Mouse (Mus musculus): ENCODE results near the gene Myadm. TPM values are rescaled to one million over a fixed set of nuclear protein-coding genes. Genes with fewer than 3 reads are reported as not detected.
A peak's percentile ranks its signal among the peaks of the same experiment; 100 is the strongest.
"Not testable (repeated sequence)": the region's sequence is repeated elsewhere in the genome, so short reads cannot be mapped to it uniquely, and the experiment has no call there.

Gene Myadm
- total RNA-seq, 4 experiments from 2014 or later: 93.9 to 139 (median 128) TPM

DNA sequence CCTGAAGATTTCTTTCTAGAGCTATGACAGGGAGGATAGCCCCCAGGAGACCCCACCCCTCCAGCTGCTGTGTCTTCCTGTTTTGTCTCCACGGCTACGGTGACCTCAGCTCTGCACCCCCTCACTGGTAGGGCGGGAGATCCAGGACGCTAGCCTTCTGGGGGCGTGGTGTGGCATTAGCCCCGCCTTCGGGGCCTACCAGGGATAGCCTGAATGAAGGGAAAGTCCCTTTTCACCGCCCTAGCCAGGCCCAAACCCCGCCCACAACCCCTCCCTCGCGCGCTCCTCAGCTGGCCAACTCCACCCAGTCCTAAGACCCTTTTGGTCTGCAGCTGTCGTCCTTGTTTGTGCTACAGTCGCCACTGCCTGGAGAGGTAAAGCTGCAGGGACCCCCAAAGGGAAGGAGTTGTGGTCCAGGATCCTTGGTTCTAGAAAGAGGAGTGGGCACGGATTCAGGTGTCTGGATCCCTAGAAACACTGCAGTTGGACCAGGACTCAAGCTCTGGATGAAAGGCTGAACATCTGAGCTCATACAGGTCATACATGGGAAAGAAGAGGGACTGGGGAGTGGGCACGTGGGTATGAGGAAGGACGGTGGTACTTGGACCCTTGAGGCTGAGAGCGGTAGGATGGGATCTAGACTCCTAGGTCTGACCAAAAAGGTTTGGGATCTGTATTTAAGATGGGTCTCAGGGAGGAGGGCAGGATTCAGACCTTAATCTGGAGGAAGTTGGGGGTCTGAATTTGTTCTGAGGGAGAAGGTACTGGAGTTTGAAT lies 1.6 kb downstream of the Myadm start:
- DNase-seq (ENCODE audit: low spot score): peak; percentile 99

DNA sequence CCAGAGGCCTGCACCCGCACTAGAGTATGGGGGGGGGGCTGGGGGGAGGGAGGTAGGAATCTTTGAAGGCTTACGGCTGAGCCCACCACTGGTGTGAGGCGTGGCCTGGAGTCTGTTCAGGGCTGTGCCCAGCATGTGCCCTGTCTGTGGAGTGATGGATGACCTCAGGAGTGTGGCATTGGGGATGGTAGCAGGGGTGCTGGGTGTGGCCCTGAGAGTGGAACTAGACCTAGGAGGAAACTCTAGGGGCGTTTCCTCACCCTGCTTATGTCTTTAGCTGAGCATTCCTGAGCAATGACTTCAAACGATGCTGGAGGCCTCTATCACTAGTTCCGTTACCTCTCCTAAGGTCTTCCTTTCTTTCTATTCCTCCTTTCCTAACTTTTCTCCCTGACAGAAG lies 2.3 kb downstream of the Myadm start:
- peak; percentile 66 for DNase-seq (ENCODE audit: low spot score)

DNA sequence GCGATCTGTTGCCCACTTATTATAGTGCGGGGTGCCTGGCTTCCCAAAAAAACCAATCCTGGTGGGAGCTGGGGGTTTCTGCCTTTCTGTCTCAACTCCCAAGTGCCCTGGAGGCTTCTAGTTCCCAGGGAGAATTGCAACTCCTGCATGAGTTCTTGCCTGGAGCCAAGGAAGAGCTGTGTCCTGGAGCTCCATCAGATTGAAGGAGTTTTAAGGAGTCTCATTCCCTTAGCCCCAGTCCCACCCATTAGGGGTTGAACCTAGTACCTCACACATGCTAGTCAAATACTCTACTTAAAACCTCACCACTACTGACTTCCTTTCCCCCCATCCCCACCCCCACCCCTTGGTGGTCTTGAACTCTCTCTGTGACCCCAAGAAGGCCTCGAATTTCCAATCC lies 2.9 kb downstream of the Myadm start:
- DNase-seq (ENCODE audit: low spot score): no peak

DNA sequence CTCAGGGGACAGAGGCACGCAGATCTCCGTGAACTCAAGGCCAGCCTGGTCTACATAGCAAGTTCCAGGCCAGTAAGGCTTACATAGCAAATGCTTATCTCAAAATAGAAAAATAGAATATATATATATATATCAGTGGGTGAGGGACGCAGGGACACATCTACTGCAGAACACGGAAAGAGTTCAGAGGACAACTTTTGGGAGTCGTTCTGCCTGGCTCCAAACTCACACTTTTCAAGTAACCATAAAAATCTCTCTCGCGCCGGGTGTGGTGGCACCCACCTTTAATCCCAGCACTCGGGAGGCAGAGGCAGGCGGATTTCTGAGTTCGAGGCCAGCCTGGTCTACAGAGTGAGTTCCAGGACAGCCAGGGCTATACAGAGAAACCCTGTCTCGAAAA lies 3.4 kb downstream of the Myadm start:
- not testable (repeated sequence) for DNase-seq (ENCODE audit: low spot score)

DNA sequence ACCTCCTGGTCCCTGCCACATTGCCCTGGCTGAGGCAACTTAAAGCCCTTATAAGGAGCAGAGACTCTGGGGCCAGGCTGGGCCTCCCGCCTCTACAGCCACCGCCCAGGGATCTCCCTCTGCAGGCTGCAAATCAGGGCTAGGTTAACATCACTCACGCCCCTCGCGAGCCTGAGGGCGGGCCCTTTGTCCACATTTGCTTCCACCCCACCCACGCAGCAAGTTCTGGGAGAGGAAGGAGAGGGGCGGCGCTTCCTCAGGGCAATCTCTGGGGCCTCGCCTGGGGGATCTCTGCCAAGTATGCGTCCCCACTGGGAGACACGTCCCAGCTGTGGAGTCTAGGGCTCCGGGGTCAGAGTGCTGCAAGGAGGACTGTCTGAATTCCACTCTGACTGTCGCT lies 3.9 kb downstream of the Myadm start:
- peak; percentile 99 for DNase-seq (ENCODE audit: low spot score)

DNA sequence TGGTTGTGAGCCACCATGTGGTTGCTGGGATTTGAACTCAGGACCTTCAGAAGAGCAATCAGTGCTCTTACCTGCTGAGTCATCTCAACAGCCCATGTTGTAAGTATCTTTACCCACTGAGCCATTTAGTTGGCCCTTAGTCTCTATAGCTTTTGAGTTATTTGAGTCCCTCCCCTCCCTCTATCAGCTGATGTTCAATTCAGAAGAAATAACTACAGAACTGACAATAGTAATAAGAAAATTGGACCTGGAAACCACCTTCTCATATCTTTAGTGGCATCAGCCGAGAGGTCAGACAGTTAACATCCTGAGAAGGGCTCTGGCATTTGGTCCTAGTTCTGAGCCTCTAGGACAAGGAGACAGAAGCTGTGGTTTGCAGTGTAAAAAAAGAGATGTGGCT lies 5.9 kb downstream of the Myadm start:
- DNase-seq (ENCODE audit: low spot score): no peak

DNA sequence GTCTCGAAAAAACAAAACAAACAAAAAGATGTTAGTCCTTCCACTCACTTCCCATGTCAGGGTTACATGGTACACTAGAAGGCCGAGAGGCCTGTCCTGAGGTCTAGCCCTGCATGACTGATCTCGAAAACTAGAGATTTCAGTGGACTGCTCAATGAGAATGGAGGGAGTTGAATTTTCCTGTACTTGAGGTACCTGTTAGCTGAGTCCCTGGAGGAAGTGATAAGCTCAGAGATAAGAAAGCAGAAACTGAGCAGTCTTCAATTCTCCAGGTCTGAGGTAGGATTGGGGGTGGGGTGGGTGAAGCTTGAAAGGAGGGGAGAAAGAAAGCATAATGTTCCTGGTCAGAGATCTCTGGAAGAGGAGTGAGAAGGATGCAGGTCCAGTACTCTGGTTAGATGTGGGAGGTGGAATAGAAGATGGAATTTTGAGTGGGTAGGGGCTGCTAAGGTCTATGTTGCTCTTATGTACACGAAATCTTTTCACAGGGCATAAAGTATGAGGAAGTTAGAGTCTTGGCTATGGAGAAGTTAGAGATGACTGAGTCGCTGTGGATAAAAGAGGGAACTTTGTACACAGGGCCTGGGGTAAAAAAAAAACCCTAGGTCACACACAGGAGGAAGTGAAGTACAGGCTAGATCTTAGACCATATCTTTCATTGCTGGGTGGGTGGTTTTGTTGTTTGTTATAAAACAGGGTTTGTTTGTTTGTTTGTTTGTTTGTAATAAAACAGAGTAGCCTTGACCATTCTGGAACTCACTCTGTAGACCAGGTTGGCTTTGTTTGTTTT lies 6.6 kb downstream of the Myadm start:
- DNase-seq (ENCODE audit: low spot score): no peak

DNA sequence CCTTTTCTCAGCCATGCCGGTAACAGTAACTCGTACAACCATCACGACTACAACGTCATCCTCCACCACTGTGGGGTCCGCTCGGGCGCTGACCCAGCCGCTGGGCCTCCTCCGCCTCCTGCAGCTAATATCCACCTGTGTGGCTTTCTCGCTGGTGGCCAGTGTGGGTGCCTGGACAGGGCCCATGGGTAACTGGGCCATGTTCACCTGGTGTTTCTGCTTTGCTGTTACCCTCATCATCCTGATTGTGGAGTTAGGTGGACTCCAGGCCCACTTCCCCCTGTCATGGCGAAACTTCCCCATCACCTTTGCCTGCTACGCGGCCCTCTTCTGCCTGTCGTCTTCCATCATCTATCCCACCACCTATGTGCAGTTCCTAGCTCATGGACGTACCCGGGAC lies 7.8 kb downstream of the Myadm start:
- no peak for DNase-seq (ENCODE audit: low spot score)

DNA sequence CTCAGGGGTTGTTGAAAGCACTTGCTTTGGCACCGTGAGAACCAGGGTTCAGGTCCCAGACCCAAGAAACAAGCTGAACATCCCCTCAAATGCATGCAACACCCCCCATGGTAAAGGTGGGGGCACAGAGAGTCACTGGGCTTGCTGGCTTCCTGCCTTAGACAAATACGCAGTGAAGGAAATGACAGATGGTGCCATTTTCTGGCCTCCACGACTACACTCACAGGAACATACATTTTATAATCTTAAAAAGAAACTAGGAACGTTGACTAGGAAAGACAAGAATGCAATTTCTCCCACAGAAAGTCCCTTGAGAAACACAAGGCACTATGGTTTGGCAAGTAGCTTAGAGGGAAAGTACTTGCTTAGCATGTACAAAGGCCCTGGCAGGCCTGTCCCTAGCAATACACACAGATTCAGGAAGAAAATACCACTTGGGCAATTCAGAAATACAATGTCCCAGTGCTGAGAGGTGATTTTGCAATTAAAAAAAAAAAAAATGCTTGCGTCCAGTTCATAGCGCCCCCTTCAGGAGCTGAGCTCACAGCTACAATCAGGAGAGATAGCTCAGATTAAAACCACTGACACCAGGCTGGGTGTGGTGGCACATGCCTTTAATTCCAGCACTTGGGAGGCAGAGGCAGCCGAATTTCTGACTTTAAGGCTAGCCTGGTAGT lies 11.2 kb downstream of the Myadm start:
- no peak for DNase-seq (ENCODE audit: low spot score)

DNA sequence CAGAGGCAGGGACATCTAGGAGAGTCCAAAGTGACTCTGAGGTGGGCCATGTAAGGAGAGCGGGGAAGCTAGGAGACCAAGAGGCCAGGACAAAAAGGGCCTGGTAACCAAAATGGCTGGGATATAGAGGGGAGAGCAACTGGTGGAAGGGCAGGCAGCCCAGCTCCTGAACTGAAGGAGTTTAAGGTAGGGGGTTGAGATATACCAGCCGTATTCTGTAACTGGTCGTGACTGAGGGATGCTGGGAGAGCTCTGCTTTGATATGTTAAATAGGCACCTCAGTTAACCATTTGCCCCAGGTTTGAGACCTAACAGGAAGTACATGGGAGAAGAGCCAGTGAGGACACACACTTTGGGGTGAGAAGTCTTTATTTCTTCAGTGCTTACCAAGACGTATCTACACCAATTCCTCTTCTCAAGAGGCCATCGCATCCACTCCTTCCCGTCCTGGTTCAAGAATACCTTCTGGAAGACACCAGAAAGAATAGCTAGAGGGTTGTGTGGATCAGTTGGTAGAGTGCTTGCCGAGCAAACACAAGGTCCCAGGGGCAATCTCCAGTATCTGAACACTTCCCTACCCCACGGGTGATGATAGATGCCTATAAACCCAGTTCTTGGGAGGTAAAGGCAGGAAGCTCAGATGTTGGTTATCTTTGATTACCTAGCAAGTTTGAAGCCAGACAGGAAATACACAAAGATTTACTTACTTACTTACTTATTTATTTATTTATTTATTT lies 12.2 kb downstream of the Myadm start:
- DNase-seq (ENCODE audit: low spot score): no peak

DNA sequence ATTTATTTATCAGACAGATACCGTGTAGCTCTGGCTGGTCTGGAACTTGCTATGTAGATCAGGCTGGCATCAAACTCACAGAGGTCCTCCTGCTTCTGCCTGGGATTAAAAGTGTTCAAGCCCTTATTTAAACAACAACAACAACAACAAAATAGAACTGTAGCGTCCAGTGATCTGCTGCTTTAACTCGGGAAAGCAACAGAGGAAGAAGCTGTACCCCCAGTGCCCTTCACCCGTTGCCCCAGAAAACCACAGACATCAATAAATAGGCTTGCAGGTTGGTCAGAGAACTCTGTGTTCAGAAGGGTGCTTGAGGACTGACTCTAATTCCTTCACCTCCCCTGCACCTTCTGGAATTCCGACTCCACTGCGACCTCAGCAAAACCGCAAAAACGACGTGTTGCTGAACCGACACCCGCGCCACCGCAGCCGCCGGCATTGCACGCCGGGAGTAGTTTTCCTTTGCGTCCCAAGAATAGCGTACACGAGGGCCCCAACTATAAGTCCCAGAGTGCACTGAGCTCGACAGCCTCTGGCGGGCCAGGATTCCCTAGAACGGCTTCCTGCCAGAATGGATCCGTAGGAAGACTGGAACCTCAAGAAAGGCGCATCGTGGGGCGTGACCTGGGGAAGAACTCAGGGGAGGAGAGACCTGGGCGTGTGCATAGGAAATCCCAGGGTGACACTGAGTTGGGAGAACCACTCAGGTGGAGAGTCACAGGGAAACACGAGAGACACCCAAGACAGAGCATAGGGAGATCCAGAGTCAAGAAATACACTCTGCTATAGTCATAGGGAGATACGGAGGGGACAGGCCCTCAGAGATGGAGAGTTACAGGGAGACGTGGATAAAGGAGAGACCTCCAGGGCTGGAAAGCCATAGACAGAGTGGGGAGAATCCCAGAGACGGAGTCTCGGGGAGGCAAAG lies 13.0 kb downstream of the Myadm start:
- DNase-seq (ENCODE audit: low spot score): no peak

DNA sequence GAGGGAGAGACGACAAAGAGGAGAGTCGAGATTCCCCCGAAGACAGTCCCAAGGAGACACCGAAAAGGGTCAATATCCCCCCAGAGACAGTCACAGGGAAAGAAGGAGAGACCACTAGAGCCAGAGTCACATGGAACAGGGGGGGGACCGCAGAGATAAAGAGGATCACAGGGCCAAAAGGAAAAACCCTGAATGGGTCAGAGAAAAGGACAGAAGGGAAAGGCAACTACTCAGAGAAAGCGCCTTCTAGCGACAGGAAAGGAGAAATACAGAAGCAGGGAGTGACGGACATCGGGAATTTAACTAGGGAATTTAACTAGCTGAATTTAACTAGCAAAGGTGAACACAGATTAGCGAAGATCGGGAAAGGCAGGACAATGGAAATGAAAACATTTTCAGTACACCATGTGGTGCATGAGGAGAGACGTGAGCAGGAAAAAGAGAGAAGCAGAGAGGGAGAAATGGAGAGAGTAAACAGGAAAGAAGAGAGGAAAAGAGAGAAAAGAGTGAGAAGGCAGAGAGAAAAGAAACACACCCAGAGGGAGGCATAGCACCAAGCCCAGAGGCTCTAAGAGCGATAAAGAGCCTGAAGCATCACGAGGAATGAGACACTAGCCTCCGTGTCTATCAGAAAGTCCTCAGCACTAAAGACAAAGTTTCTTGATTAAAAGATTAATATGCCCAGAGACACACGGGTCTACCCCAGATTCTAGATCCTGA lies 13.8 kb downstream of the Myadm start:
- peak; percentile 48 for DNase-seq (ENCODE audit: low spot score)

DNA sequence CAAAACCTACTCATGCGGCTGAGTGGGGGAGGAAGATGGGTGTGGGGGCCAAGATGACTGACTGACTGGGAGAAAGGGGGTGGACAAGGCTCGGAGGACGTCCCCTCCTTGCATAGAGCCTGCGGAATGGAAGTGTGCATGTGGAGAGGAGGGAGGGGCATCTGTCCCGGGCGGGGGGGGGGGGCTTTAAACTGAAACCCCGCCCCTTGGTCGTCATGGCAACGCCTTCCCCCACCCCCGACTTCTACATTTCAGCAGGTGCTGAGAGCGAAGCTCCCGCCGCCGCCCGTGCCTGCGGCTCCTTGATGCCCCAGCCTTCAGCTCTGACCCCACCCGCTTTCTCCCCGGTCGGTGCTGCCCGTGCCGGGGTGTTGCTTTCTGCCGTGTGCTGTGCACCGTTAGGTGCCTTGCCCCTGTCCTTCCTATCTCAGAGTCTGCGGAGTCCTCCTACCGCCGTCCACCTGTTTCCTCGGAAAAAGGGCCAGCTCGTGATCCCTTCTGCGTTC lies 14.4 kb downstream of the Myadm start:
- DNase-seq (ENCODE audit: low spot score): no peak

DNA sequence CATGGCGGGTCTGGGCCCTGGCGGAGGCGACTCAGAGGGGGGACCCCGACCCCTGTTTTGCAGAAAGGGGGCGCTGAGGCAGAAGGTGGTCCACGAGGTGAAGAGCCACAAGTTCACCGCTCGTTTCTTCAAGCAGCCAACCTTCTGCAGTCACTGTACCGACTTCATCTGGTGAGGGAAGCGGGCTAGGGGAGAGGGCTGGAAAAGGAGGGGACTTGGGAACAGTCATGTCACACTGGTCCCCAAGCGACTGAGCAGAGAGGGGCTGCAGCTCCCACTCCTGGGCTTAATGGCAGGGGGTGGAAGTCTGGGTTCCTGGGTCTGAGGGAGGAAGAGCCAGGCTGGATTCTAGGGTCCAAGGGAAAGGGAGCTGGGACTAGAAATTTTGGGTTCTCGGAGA lies 14.9 kb downstream of the Myadm start:
- DNase-seq (ENCODE audit: low spot score): no peak

DNA sequence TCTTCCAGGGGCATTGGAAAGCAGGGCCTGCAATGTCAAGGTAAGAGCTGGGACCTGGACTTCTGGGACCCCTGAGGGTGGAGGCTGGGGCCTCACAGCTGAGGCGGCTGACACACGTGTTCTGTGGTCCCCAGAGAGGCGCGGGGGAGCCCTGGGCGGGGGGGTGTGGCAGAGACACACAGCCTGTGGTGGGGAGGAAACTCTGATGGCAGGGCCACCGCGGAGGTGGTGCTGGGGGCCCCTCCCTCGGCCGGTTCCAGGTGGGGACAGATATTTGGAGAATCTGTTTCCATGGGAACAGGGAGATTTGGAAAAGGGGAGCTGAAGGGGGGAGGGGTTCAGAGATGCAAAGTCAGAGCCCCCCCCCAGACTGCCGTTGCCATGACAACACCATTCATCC lies 15.4 kb downstream of the Myadm start:
- DNase-seq (ENCODE audit: low spot score): no peak

DNA sequence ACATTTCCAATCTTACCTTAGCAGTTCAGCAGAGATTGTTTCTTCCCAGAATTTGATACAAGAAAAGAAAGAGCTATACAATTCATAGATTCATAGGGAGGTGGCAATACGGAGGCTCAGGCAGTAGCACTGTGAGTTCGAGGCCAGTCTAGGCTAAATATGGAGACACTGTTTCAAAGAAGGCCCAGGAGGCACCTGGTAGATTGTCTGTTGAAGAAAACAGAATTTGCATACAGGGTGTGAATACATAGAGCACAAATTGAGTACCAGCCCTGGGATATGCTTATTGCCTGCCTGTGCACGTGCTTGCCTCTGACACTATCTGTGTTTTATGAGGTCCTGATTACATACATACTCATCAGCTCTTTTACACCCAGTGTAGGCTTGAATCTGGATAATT lies 17.5 kb downstream of the Myadm start:
- no peak for DNase-seq (ENCODE audit: low spot score)

DNA sequence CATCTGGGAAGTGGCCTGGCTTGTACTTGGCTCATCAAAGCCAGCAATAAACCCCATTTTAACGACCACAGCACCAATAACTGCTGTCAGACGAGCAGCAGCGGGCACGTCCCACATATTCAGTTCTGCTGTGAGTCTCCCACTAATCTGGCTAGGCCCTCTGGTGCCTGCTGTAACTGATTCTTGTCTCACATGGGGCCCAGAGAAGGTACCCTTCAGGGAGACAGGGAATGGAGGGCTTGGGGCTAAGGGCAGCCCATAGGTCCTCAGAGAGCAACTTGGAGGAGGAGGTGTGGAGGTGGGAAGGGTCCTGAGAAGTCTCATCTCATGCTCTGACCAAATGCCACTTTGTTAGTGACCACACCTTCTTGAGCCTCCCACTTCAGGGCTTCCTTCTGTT lies 19.8 kb downstream of the Myadm start:
- no peak for DNase-seq (ENCODE audit: low spot score)

DNA sequence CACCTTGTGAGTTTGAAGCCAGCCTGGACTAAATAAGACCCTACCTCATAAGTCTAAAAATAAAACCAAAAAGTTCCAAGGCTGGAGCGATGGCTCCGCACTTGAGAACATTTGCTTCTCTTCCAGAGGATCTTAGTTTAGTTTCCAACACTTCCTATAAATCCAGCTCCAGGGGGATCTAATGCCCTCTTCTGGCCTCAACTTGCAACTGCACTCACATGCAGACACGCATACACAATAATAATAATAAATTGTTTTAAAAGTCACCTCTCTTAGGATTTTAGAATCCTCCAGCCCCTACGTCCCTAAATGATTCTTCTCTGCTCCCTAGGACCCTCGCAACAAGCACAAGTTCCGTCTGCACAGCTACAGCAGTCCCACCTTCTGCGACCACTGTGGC lies 21.4 kb downstream of the Myadm start:
- DNase-seq (ENCODE audit: low spot score): no peak

DNA sequence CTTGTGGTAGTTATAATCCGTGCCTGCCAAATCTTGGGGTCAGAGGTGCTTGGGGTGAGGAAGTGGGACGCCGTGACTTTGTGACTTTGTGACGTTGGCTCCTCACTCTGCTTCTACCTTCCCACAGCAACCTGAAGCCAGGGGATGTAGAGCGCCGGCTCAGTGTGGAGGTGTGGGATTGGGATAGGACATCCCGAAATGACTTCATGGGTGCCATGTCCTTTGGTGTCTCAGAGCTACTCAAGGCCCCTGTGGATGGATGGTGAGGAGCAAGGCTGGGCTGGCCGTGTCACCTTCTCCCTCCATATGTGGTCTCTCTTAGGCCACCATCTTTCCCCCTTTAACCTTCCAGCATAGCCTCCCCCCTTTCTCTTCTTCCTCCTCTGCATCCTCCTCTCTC lies 24.7 kb downstream of the Myadm start:
- no peak for DNase-seq (ENCODE audit: low spot score)

DNA sequence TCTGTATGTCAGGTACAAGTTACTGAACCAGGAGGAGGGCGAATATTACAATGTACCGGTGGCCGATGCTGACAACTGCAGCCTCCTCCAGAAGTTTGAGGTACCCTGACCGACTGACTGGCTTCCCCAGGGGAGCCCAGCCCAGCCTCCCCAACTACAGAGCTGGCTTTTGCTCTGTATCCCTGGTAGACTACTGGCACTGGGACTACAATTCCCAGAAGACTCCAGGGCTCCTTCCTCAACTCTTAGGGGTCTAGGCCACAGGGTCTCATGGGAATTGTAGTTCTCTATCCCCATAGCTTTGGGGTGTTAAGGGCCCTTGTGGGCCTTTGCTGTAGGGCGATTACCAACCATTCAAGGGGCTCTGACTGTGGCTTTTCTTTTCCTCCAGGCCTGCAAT lies 25.2 kb downstream of the Myadm start:
- DNase-seq (ENCODE audit: low spot score): no peak
